Mouse (Mus musculus) C3H10T1/2 (cell line): ENCODE data around the gene Rps28. TPM values are rescaled to one million over a fixed set of nuclear protein-coding genes. Genes with fewer than 3 reads are reported as not detected.

ENCODE experiments used
- polyA plus RNA-seq, 2 experiments: library from polyadenylated mRNA; unstranded; fragments of >200 nt; fragmentation: generic; extraction: Trizol; gene quantifications; one replicate each; pipeline ENCODE4 v1.2.1; 2012; ENCODE audit warnings: missing spikeins in 2 of 2

The Rps28 gene
- over 10,000 TPM; 10,760 to 16,218 TPM for polyA plus RNA-seq

GRCm38 (mm10) chr17:33824084-33824996 is at the start of gene Rps28, which contains the start of gene Ndufa7:
Gene Rps28 (minus strand): TSS chr17:33824562.
Gene Ndufa7 (plus strand): TSS chr17:33824572.

GRCm38 (mm10) chr17:33873537-33873936 is 49.2 kb upstream of the Rps28 start, which contains the start of gene Gm7029:
Gene Gm7029 (plus strand): TSS chr17:33873837.

GRCm38 (mm10) chr17:33842966-33843795 is 18.8 kb upstream of the Rps28 start, which contains the start of gene Cd320:
Gene Cd320 (plus strand): TSS chr17:33843091.

GRCm38 (mm10) chr17:33810334-33811141 is 13.8 kb downstream of the Rps28 start, which contains the start of gene Kank3:
Gene Kank3 (plus strand): TSS chr17:33810519.

GRCm38 (mm10) chr17:33781124-33781977 is 43.0 kb downstream of the Rps28 start, which contains the start of gene Angptl4:
Gene Angptl4 (minus strand): TSS chr17:33781830.

Other genes starting within 250 kb of the Rps28 start
- gene Zfp414, start 195.5 kb downstream of the Rps28 start, polyA plus RNA-seq, result 10 to 100 TPM; 57.0 to 81.0 TPM
- 1 to 10 TPM in 1 of 2 experiments, not detected in 1; 1.1 TPM for gene Pram1, start 186.5 kb downstream of the Rps28 start, polyA plus RNA-seq
- gene Hnrnpm, start 137.7 kb downstream of the Rps28 start, polyA plus RNA-seq, result 100 to 1,000 TPM in 1 of 2 experiments, 10 to 100 TPM in 1; 27.5 to 115 TPM
- 10 to 100 TPM; 40.8 to 81.8 TPM for gene March2, start 105.9 kb downstream of the Rps28 start, polyA plus RNA-seq
- gene Rab11b, start 64.0 kb downstream of the Rps28 start, polyA plus RNA-seq, result 100 to 1,000 TPM in 1 of 2 experiments, 10 to 100 TPM in 1; 96.4 to 219 TPM
- gene Angptl4, start 42.7 kb downstream of the Rps28 start, polyA plus RNA-seq, result 100 to 1,000 TPM in 1 of 2 experiments, 10 to 100 TPM in 1; 32.8 to 266 TPM
- gene Kank3, start 14.0 kb downstream of the Rps28 start, polyA plus RNA-seq, result 1 to 10 TPM; 1.0 to 4.9 TPM
- 100 to 1,000 TPM; 479 to 931 TPM for gene Ndufa7, start within 50 bp of the Rps28 start, polyA plus RNA-seq
- 100 to 1,000 TPM in 1 of 2 experiments, 10 to 100 TPM in 1; 81.6 to 103 TPM for gene Cd320, start 18.5 kb upstream of the Rps28 start, polyA plus RNA-seq
- gene Gm7029, start 49.3 kb upstream of the Rps28 start, polyA plus RNA-seq, result not detected
- 10 to 100 TPM; 39.2 to 77.3 TPM for gene Kifc1, start 66.1 kb upstream of the Rps28 start, polyA plus RNA-seq
- under 1 TPM in 1 of 2 experiments, not detected in 1; 0.06 TPM for gene Platr17, start 80.6 kb upstream of the Rps28 start, polyA plus RNA-seq
- gene Daxx, start 84.9 kb upstream of the Rps28 start, polyA plus RNA-seq, result 10 to 100 TPM; 13.4 to 31.0 TPM
- 100 to 1,000 TPM in 1 of 2 experiments, 10 to 100 TPM in 1; 39.2 to 255 TPM for gene Tapbp, start 91.3 kb upstream of the Rps28 start, polyA plus RNA-seq
- gene Zbtb22, start 91.3 kb upstream of the Rps28 start, polyA plus RNA-seq, result 10 to 100 TPM; 20.9 to 42.1 TPM
- 10 to 100 TPM; 19.9 to 40.0 TPM for gene Rgl2, start 105.0 kb upstream of the Rps28 start, polyA plus RNA-seq
- 100 to 1,000 TPM; 122 to 253 TPM for gene Pfdn6, start 115.8 kb upstream of the Rps28 start, polyA plus RNA-seq
- 10 to 100 TPM; 25.4 to 28.0 TPM for gene Wdr46, start 116.1 kb upstream of the Rps28 start, polyA plus RNA-seq
- 1 to 10 TPM in 1 of 2 experiments, under 1 TPM in 1; 0.66 to 1.2 TPM for gene B3galt4, start 126.9 kb upstream of the Rps28 start, polyA plus RNA-seq
- 10 to 100 TPM; 20.0 to 36.5 TPM for gene Vps52, start 131.2 kb upstream of the Rps28 start, polyA plus RNA-seq
- gene Rps18, start 131.4 kb upstream of the Rps28 start, polyA plus RNA-seq, result 100 to 1,000 TPM; 437 to 511 TPM
- gene H2-K1, start 175.8 kb upstream of the Rps28 start, polyA plus RNA-seq, result 10 to 100 TPM in 1 of 2 experiments, 1 to 10 TPM in 1; 4.9 to 16.7 TPM
- gene Ring1, start 200.1 kb upstream of the Rps28 start, polyA plus RNA-seq, result 10 to 100 TPM; 21.3 to 55.6 TPM
- 10 to 100 TPM; 28.3 to 67.1 TPM for gene H2-Ke6, start 203.5 kb upstream of the Rps28 start, polyA plus RNA-seq
- gene Slc39a7, start 207.1 kb upstream of the Rps28 start, polyA plus RNA-seq, result 100 to 1,000 TPM; 129 to 161 TPM
- 10 to 100 TPM; 41.4 to 60.6 TPM for gene Rxrb, start 207.2 kb upstream of the Rps28 start, polyA plus RNA-seq
- gene Col11a2, start 214.9 kb upstream of the Rps28 start, polyA plus RNA-seq, result 1 to 10 TPM in 1 of 2 experiments, under 1 TPM in 1; 0.06 to 3.6 TPM